Mouse (Mus musculus): Measurements from ENCODE around the gene Hist1h4a.

Hist1h4a gene

GRCm38 (mm10) chr13:23717176-23717575, 43.9 kb downstream of the Hist1h4a start:
- no peak for DNase-seq (ENCODE audit: extremely low read depth, insufficient read length, low spot score)

- no peak for DNase-seq (ENCODE audit: extremely low read depth, insufficient read length, low spot score)
Observed at GRCm38 (mm10) chr13:23716261-23717042, 44.6 kb downstream of the Hist1h4a start.

Measured in 3134 (cell line).